Mouse (Mus musculus): ENCODE data around the gene Eipr1.

The Eipr1 gene

GRCm38 (mm10) chr12:28775120-28775519 is 23.5 kb downstream of the Eipr1 start:
- no peak for DNase-seq (ENCODE audit: low read depth, low spot score)

DNA sequence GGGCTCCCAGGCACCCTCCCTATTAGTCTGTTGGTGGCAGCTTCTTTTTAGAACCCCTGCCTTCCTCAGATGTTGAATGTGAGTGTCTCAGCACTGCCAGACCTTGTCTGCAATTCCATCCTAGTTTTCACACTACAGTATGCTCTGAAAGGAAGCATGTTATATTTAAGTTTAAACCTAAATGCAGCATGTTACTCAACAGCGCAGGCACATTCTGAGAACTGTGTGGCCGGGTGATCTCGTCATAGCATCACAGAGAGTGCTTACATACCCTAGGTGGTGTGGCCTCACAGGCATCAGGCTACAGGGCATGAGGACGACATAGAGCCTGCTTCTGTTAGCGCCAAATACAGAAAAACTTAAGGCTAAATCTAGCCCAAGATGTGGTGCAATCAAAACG is 24.0 kb downstream of the Eipr1 start:
- DNase-seq (ENCODE audit: low read depth, low spot score), result no peak

DNA sequence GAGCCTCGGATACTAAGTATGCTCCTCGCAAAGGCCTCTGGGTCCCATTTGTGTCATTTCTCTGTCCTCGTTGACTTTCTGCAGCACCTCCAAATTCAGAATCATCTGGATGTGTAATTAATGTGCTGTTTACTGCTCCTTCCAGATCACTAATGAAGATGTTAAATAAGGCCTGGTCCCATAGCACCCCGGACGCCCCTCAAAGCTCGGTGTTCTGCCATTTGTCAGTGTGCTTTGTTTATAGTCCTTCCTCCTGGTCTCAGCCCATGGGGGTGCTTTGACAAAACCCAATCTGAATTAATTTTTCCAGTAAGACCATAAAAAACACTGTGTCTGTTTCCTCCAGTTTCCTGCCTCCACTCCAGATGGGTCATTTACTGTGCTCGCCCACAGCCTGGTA is 28.6 kb downstream of the Eipr1 start:
- DNase-seq (ENCODE audit: low read depth, low spot score), result no peak

- no peak for DNase-seq (ENCODE audit: low read depth, low spot score)
Observed at GRCm38 (mm10) chr12:28782637-28783036, 31.0 kb downstream of the Eipr1 start.

GRCm38 (mm10) chr12:28784355-28784754 is 32.8 kb downstream of the Eipr1 start:
- peak; percentile 40 for DNase-seq (ENCODE audit: low read depth, low spot score)

- DNase-seq (ENCODE audit: low read depth, low spot score), result no peak
Observed at GRCm38 (mm10) chr12:28784864-28785263, 33.3 kb downstream of the Eipr1 start.

DNA sequence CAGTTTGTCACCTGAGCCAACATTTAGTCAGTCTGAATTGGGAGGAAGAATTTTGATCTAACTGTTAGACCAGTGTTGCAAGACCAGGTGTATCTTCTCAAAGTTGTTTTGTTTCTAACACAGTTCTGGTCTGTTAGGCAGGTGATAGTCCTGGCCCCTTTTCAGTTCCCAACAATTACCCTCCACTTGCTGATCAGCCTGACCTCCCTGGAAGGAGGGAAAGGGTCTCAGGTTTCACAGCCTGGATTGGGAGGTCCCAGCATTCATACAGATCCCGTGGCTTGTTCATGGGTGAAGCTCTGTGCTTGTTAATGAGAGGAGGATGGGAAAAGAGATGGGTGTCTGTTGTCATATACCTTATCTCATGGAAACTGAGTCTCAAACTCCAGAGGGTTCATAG is 33.7 kb downstream of the Eipr1 start:
- no peak for DNase-seq (ENCODE audit: low read depth, low spot score)

DNA sequence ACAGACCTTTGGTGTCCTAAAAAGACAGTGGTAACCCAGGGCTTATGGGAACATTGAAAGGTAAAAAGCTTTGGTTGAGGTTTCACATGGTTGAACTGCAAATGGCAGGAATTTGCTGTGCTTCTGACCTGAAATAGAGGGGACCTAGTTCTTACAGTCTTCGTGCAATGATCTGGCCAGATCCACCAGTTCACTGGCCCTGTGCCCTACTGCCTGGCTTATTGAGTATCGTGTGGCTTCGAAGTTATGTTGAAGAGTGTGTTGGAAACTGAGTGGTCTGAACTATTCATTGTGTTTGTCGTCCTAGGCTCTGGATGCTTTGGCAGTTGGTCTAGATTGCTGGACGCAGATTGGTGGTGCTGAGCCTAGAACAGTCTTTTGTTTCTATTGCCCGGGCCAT is 34.7 kb downstream of the Eipr1 start:
- DNase-seq (ENCODE audit: low read depth, low spot score), result no peak

- DNase-seq (ENCODE audit: low read depth, low spot score), result no peak
Observed at GRCm38 (mm10) chr12:28792613-28793012, 41.0 kb downstream of the Eipr1 start.

DNA sequence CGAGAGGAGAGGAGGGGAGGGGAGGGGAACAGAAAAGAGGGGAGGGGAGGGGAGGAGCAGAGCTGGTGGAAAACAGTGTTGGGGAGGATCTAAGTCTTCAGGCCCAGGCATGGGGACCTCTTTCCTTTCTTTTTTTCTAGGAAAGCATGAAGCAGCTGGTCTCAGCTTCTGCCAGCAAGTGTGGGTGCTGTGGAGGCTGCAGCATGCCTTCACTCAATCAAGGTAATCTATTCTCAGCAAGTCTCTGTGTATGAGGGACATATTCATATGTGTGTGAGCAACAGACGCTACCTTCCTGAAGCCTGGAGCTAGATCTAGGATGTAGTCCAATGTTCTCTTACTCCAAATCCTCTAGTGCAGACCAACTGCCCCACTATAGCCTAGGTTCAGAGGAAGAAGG is 42.1 kb downstream of the Eipr1 start:
- no peak for DNase-seq (ENCODE audit: low read depth, low spot score)

GRCm38 (mm10) chr12:28795041-28795440 is 43.4 kb downstream of the Eipr1 start:
- DNase-seq (ENCODE audit: low read depth, low spot score), result no peak

DNA sequence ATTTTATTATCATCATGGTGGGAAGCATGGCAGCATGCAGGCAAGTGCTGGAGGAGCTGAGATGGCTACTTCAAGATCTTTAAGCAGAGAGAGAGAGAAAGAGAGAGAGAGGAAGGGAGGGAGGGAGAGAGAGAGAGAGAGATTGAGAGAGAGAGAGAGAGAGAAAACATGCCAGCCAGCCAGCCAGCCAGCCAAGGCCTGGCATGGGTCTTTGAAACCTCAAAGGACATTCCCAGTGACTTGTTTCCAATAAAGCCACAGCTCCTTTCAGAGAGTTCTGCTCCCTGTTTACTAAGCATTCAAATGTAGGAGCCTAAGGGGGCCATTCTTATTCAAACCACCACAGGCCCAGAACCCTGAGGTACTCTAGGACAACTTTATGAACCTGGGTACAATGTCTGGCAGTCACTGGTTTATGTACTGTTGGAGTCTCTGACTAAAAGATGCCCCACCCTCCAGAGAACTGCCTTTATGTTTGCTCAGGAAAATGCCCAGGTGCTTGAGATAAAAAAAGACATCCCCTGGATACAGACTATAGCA is 45.3 kb downstream of the Eipr1 start:
- DNase-seq (ENCODE audit: low read depth, low spot score), result no peak

- peak; percentile 43 for DNase-seq (ENCODE audit: low read depth, low spot score)
Observed at GRCm38 (mm10) chr12:28799798-28800411, 48.3 kb downstream of the Eipr1 start.

- no peak for DNase-seq (ENCODE audit: low read depth, low spot score)
Observed at GRCm38 (mm10) chr12:28800423-28800822, 48.8 kb downstream of the Eipr1 start.

GRCm38 (mm10) chr12:28800891-28801290 is 49.3 kb downstream of the Eipr1 start:
- DNase-seq (ENCODE audit: low read depth, low spot score), result peak; percentile 85

DNA sequence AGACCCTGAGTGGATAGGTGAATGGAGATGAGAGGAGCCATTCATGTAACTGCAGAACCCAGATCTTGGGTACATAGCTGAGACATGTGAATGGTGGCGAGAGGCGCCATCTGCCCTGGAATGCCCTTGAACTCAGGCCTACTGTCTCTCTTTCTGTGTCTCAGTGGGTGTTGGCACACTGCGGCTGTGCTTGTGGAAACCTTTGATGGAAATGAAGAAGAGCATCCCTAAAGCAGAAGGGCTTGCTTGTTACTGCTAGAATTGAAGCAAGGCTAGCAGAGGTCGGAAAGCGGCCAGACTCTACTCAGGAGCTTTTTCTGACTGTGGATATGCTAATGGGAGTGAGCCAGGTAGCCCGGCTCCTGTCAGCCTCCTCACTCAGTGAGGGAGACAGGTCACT is 50.1 kb downstream of the Eipr1 start:
- no peak for DNase-seq (ENCODE audit: low read depth, low spot score)

DNA sequence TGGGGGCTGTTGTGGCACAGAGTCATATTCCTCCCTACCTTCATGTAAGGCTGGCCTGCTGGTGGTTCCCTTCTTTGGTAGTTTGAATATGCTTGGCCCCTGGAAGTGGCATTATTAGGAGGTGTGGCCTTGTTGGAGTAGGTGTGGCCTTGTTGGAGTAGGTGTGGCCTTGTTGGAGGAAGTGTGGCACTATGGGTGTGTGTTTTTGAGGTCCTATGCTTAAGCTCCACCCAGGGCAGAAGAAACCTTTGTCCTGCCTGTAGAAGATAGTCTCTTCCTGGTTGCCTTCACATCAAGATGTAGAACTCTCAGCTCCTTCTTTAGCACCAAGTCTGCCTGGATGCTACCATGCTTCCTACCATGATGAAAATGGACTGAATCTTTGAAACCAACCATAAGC is 51.4 kb downstream of the Eipr1 start:
- DNase-seq (ENCODE audit: low read depth, low spot score), result peak; percentile 22

GRCm38 (mm10) chr12:28804558-28805481 is 53.2 kb downstream of the Eipr1 start:
- DNase-seq (ENCODE audit: low read depth, low spot score), result no peak

- DNase-seq (ENCODE audit: low read depth, low spot score), result no peak
Observed at GRCm38 (mm10) chr12:28808786-28809375, 57.3 kb downstream of the Eipr1 start.

DNA sequence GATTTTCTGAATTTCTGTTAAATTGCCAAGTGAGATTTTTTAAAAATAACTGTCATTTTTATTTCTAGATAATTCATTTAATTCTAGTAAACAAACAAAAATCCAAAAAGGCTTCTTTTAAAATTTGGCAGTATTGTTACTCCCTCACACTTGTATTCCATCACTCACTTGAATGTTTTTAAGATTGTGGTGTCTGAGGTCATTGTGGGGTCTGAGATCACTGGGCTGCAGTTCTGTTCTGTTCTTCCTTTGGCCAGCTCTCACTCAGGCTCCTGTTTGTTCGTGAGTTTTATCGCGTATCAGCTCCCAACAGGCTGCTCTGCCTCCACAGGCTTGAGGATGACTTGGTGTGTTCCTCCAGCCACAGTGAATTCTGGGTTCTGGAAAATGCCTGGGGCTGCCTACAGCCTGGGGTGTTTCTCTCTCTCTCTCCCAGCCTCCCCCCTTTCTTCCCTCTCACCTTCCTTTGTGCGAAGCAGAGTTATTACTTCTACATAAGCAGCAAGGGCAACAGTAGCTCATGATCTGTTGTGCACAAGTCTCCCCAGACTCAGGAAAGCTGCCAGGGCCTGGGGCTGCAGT is 58.2 kb downstream of the Eipr1 start:
- DNase-seq (ENCODE audit: low read depth, low spot score), result no peak

DNA sequence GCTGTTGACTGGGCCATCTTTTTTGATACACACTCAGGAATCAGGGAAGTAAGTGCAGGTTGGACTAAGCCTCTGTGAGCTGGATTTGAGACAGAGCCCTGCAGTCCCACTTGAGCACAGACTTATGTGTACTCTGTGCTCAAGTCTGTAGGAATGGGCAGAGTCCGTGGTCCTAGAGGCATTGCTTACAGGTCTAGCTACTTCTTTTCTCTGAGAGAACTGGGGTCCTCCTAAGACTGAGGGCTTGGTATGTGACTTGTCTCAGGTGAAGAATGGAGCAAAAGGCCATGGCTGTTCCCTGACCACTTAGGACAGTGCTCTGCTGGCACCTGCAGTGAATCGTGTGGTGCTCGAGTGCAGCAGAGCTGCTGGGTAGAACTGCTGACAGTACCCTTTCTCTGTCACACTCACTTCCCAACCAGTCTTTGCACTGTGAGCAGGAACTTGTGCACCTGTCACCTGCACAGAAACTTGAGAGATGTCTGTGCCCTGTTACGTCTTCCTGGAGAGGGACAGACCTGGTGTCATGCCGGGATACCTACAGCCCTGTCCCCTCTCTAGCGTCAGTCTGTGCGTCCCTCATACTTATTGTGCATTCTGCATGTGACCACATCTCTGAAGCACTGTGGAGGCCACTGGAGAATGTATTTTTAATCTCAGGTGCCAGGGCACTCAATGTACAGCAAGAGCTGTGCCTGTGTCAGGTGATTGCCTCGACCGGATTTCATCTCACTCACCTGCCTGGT is 65.3 kb downstream of the Eipr1 start:
- no peak for DNase-seq (ENCODE audit: low read depth, low spot score)

DNA sequence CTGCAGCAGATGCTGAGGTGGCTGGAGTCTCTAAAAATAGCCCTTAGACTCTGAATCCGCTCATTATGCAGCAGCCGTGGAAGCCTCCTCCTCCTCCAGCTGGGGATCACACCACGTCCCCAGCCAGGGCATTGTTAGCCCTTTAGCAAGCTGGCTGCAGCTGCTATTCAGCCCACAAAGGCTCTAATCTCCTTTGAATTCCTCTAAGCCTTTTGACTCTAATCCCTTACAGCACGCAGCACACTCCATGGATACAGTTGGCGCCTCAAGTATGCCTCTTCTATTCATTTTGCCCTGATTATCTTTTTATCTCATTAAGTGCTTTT is 65.8 kb downstream of the Eipr1 start:
- no peak for DNase-seq (ENCODE audit: low read depth, low spot score)

Measured in A20 (cell line).